Mouse (Mus musculus): ENCODE measurements around the gene Pola1.

GRCm38 (mm10) chrX:93275689-93276088 is 356.3 kb downstream of the Pola1 start:
- TF ChIP-seq CTCF (conservative IDR thresholded peaks at IDR 0.05 in 1 of 2, IDR thresholded peaks at IDR 0.05 in 1 of 2; ENCODE audit: low read depth in 2 of 2, low read length in 2 of 2) (no peak), POLR2A (IDR thresholded peaks at IDR 0.05; ENCODE audit: low read depth, low read length) (no peak), EP300 (IDR thresholded peaks at IDR 0.05; ENCODE audit: low read length) (no peak), USF1 (IDR thresholded peaks at IDR 0.05; ENCODE audit: low read depth, low read length) (no peak), NRF1 (IDR thresholded peaks at IDR 0.05; ENCODE audit: low read depth, low read length) (no peak), POLR2AphosphoS2 (IDR thresholded peaks at IDR 0.05; ENCODE audit: low read depth, low read length) (no peak), JUN (IDR thresholded peaks at IDR 0.05; ENCODE audit: insufficient read depth, low read depth, low read length) (no peak), RCOR1 (conservative IDR thresholded peaks at IDR 0.05; ENCODE audit: low read depth, low read length) (no peak), PAX5 (IDR thresholded peaks at IDR 0.05; ENCODE audit: low read length) (no peak), ZKSCAN1 (IDR thresholded peaks at IDR 0.05; ENCODE audit: borderline replicate concordance, low read depth, low read length) (no peak), JUND (conservative IDR thresholded peaks at IDR 0.05; ENCODE audit: low read depth, low read length) (no peak)
